Mouse (Mus musculus): ENCODE measurements around the gene Atg16l2. TPM values are rescaled to one million over a fixed set of nuclear protein-coding genes. Genes with fewer than 3 reads are reported as not detected.

Atg16l2 gene
- polyA plus RNA-seq, 1 experiment from 2014 or later = 12.7 TPM

DNA sequence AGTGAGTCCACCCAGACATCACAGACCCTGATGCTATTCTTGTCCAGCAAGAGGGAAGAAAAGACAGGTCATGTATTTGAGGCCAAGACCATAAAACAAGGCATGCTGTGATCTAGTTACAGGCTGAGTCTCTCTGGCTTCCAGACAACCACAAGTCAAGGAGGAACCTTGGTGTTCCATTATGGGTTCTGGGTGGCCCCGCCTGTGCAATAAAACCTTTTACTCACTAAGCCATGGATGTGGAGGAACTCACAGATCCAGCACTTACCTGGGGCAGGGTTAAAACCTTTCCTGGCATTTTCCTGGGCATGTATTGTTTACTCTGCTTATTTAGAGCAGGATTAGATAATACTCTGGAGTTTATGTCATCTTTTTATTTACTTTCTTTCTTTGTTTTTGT lies 17.5 kb downstream of the Atg16l2 start:
- no peaks in the 10 kb centered on the region for H3K4me1 ChIP-seq (replicated peaks; ENCODE audit: control insufficient read depth, insufficient read depth, low read length)
- 85% methylated on average over 1 of the region's 1 CpGs for WGBS
- peaks cover 73% of the 10 kb centered on the region for H3K36me3 ChIP-seq (ENCODE audit: control insufficient read depth, insufficient read depth, low read length)
- no peak overlapping the region for H3K9ac ChIP-seq (ENCODE audit: low read length)
- no peak for DNase-seq (ENCODE audit: low spot score)
- no peaks in the 10 kb centered on the region for H3K27me3 ChIP-seq (replicated peaks; ENCODE audit: control insufficient read depth, insufficient read depth, low read length)
- no peak overlapping the region for H3K27ac ChIP-seq (ENCODE audit: low read depth)
- ATAC-seq (replicated peaks; ENCODE audit: low FRiP score, low TSS enrichment, low read depth) = no peak
- H3K4me2 ChIP-seq (ENCODE audit: low read length) = no peak overlapping the region
- no peak overlapping the region for H3K4me3 ChIP-seq (ENCODE audit: low read depth, low read length)
- H3K9me3 ChIP-seq (ENCODE audit: control insufficient read depth, low read length) = no peaks in the 10 kb centered on the region

DNA sequence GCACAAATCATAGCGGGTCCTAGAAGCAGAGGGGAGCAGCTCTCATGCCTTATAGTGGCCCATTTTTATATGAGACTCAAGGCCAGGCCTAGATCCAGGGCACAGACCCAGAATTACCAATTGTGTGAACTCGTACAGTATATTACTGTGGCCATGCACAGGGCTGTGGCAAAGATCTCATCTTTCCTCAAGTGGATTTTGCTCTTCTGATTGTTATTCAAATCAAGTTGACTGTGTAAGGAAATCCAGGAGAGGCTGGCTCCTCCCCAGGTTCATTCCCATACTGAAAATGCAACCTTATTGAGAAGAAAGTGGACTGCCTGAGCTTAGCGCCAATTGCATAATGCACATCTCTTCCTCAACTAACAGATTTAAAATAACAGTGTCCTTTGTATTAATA lies 19.3 kb downstream of the Atg16l2 start:
- no peaks in the 10 kb centered on the region for H3K27me3 ChIP-seq (replicated peaks; ENCODE audit: control insufficient read depth, insufficient read depth, low read length)
- no peak overlapping the region for H3K4me2 ChIP-seq (ENCODE audit: low read length)
- WGBS = 93% methylated on average over 3 of the region's 3 CpGs
- no peaks in the 10 kb centered on the region for H3K9me3 ChIP-seq (ENCODE audit: control insufficient read depth, low read length)
- H3K36me3 ChIP-seq (ENCODE audit: control insufficient read depth, insufficient read depth, low read length) = peaks cover 78% of the 10 kb centered on the region
- no peak overlapping the region for H3K9ac ChIP-seq (ENCODE audit: low read length)
- ATAC-seq (replicated peaks; ENCODE audit: low FRiP score, low TSS enrichment, low read depth) (no peak), DNase-seq (ENCODE audit: low spot score) (no peak)
- H3K27ac ChIP-seq (ENCODE audit: low read depth) = no peak overlapping the region
- H3K4me1 ChIP-seq (replicated peaks; ENCODE audit: control insufficient read depth, insufficient read depth, low read length) = no peaks in the 10 kb centered on the region
- no peak overlapping the region for H3K4me3 ChIP-seq (ENCODE audit: low read depth, low read length)

DNA sequence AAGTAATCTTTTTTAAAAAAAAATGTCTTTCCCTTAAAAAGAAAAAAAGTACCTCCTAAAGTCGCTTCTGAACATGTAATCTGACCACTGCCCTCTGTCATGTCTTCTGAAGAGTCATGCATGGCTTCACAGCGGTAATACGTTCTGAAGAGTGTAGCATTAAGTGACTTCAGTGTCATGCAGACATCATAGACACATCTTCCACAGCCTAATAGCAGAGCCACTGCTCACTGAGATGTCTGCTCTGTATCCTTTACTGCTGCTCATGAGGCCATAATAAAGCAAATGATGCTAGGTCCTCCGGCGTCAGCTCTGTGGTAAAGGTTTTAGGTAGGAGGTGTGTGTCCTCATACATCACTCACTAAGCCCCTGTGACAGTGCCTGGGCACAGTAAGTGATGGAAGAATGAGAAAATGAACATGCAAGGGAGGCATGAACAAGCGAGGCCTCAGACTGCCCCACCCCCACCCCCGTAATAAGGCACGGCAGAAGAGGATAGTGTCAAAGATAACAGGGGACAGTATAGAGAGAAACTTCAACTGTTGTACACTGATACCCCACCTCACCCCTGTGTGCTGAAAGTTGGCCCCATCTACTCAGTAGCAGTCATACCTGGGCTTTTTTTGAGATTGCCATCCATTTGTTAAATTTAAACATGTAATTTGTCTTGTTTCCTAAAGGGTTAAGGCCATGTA lies 29.4 kb downstream of the Atg16l2 start:
- Histone ChIP-seq H3K27ac (ENCODE audit: low read depth) (no peak overlapping the region), H3K4me3 (ENCODE audit: low read depth, low read length) (no peak overlapping the region), H3K27me3 (replicated peaks; ENCODE audit: control insufficient read depth, insufficient read depth, low read length) (no peaks in the 10 kb centered on the region), H3K9ac (ENCODE audit: low read length) (no peak overlapping the region), H3K9me3 (ENCODE audit: control insufficient read depth, low read length) (no peaks in the 10 kb centered on the region), H3K4me2 (ENCODE audit: low read length) (no peak overlapping the region), H3K36me3 (ENCODE audit: control insufficient read depth, insufficient read depth, low read length) (peaks cover 58% of the 10 kb centered on the region), H3K4me1 (replicated peaks; ENCODE audit: control insufficient read depth, insufficient read depth, low read length) (no peaks in the 10 kb centered on the region)
- 91% methylated on average over 8 of the region's 8 CpGs for WGBS
- DNase-seq (ENCODE audit: low spot score) (no peak), ATAC-seq (replicated peaks; ENCODE audit: low FRiP score, low TSS enrichment, low read depth) (no peak)

DNA sequence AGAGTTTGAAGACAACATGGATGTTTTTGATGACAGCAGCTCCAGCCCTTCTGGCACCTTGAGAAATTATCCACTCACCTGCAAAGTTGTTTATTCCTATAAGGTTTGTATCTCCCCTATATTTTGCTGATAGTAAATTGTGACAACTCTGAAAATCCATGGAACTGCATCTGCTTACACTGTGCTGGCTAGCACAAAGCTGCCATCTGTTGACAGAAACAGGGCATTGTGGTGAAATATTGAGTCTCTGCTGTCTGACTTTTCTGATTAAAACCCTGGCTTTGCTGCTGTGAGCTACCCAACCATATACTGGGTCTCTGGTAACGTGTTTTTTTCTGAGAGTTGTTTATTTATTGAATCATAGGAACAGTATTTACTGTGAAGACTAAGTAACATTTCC lies 30.4 kb downstream of the Atg16l2 start:
- 83% methylated on average over 1 of the region's 1 CpGs for WGBS
- Histone ChIP-seq H3K27me3 (replicated peaks; ENCODE audit: control insufficient read depth, insufficient read depth, low read length) (no peaks in the 10 kb centered on the region), H3K36me3 (ENCODE audit: control insufficient read depth, insufficient read depth, low read length) (peaks cover 49% of the 10 kb centered on the region), H3K4me1 (replicated peaks; ENCODE audit: control insufficient read depth, insufficient read depth, low read length) (no peaks in the 10 kb centered on the region), H3K9ac (ENCODE audit: low read length) (no peak overlapping the region), H3K27ac (ENCODE audit: low read depth) (no peak overlapping the region), H3K4me2 (ENCODE audit: low read length) (no peak overlapping the region), H3K4me3 (ENCODE audit: low read depth, low read length) (no peak overlapping the region), H3K9me3 (ENCODE audit: control insufficient read depth, low read length) (no peaks in the 10 kb centered on the region)
- no peak for DNase-seq (ENCODE audit: low spot score)
- no peak for ATAC-seq (replicated peaks; ENCODE audit: low FRiP score, low TSS enrichment, low read depth)

DNA sequence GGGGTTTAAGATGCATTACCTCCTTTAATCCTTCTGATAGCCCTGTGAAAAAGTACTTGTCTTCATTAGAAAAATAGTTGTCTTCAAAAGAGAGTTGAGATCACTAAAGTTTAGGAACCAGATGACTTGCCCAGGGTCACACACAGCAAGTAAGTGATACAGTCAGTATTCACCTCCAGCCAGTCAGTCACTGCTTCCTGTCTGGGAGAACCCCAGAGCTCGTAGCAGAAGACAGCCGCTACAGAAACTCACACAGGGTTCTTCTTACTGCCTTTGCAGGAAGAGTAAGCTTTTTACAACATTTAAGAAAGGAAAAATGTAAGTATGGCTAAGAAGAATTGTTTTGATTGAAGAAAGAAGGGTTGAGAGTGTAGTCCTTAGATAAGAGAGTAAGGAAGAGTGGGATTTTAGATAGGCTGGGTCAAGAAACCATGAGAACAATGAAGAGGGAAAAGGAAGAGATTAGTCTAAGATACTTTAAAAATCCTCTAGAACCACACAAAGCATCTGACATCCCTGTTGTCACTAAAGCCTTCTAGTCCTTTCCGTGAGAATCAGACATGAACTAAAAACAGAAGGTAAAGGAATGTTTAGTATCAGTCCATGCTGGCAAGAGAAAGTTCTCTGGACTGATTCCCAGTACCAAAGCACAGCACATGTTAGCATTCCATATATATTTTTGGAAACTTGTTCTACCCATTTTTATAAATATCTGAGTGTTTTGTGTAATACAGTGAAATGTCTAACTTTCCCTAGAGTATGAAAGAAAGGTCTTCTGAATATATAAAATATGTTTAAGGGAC lies 34.4 kb downstream of the Atg16l2 start:
- ATAC-seq (replicated peaks; ENCODE audit: low FRiP score, low TSS enrichment, low read depth) = no peak
- H3K27ac ChIP-seq (ENCODE audit: low read depth) = peak overlapping the region; percentile 40; the same call in 1 of the 2 replicates
- H3K9ac ChIP-seq (ENCODE audit: low read length) = no peak overlapping the region
- H3K4me2 ChIP-seq (ENCODE audit: low read length) = no peak overlapping the region
- no peaks in the 10 kb centered on the region for H3K4me1 ChIP-seq (replicated peaks; ENCODE audit: control insufficient read depth, insufficient read depth, low read length)
- peaks cover 21% of the 10 kb centered on the region for H3K36me3 ChIP-seq (ENCODE audit: control insufficient read depth, insufficient read depth, low read length)
- H3K4me3 ChIP-seq (ENCODE audit: low read depth, low read length) = no peak overlapping the region
- no peaks in the 10 kb centered on the region for H3K9me3 ChIP-seq (ENCODE audit: control insufficient read depth, low read length)
- H3K27me3 ChIP-seq (replicated peaks; ENCODE audit: control insufficient read depth, insufficient read depth, low read length) = no peaks in the 10 kb centered on the region
- DNase-seq (ENCODE audit: low spot score) = no peak
- WGBS = 52% methylated on average over 3 of the region's 3 CpGs

DNA sequence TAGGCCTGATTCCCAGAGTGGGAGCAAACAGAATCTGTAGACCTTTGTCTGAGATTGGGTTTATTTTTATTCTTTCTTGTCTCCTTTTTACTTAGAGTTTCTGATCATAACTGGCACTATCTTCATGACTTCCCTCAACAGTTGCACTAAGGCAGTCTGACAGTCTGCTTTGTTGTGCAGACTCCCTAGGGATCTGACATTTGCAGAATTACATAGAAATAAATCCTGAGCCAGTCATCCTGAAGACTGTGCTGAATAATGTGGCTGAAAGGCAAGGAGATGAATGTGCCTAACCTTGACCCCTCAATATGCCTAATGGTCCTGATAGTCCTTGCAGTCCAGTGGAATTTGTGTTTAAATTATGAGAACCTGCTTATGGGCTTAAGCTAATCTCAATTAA lies 38.5 kb downstream of the Atg16l2 start:
- Histone ChIP-seq H3K27ac (ENCODE audit: low read depth) (no peak overlapping the region), H3K4me1 (replicated peaks; ENCODE audit: control insufficient read depth, insufficient read depth, low read length) (no peaks in the 10 kb centered on the region), H3K9me3 (ENCODE audit: control insufficient read depth, low read length) (no peaks in the 10 kb centered on the region), H3K36me3 (ENCODE audit: control insufficient read depth, insufficient read depth, low read length) (peaks cover 24% of the 10 kb centered on the region), H3K4me2 (ENCODE audit: low read length) (no peak overlapping the region), H3K27me3 (replicated peaks; ENCODE audit: control insufficient read depth, insufficient read depth, low read length) (no peaks in the 10 kb centered on the region), H3K4me3 (ENCODE audit: low read depth, low read length) (no peak overlapping the region), H3K9ac (ENCODE audit: low read length) (no peak overlapping the region)
- ATAC-seq (replicated peaks; ENCODE audit: low FRiP score, low TSS enrichment, low read depth) (no peak), DNase-seq (ENCODE audit: low spot score) (no peak)

DNA sequence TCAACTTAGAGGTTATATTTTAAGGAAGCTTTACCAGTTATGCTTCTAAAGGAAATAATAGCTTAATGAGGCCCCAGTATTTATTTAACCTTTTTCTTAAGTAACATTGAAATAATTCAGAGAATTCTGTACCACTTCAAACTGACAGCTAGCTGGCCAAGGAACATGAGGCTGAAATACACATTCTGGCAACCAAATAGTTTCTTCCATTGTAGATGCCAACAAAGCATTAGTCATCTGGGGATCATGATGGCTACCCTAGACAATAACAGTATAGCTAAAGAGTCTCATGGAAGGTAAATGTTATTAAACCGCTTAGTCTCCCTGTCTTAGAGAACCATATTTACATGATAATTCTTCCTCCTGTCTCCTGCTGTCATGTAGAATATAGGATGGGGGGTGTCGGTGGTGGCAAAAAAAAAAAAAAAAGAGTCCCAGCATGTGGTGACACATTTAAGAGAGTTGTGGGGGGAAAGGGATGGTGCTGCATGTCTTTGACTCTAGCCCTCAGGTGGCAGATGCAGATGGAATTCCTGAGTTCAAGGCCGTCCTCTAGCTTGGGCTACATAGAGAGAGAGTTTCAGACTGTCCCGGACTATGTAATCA lies 40.0 kb downstream of the Atg16l2 start:
- DNase-seq (ENCODE audit: low spot score) (no peak), ATAC-seq (replicated peaks; ENCODE audit: low FRiP score, low TSS enrichment, low read depth) (no peak)
- H3K9ac ChIP-seq (ENCODE audit: low read length) = no peak overlapping the region
- no peaks in the 10 kb centered on the region for H3K9me3 ChIP-seq (ENCODE audit: control insufficient read depth, low read length)
- H3K4me2 ChIP-seq (ENCODE audit: low read length) = no peak overlapping the region
- no peak overlapping the region for H3K4me3 ChIP-seq (ENCODE audit: low read depth, low read length)
- no peaks in the 10 kb centered on the region for H3K4me1 ChIP-seq (replicated peaks; ENCODE audit: control insufficient read depth, insufficient read depth, low read length)
- no peaks in the 10 kb centered on the region for H3K27me3 ChIP-seq (replicated peaks; ENCODE audit: control insufficient read depth, insufficient read depth, low read length)
- H3K36me3 ChIP-seq (ENCODE audit: control insufficient read depth, insufficient read depth, low read length) = peaks cover 24% of the 10 kb centered on the region
- H3K27ac ChIP-seq (ENCODE audit: low read depth) = no peak overlapping the region
- 72% methylated on average over 4 of the region's 4 CpGs for WGBS

DNA sequence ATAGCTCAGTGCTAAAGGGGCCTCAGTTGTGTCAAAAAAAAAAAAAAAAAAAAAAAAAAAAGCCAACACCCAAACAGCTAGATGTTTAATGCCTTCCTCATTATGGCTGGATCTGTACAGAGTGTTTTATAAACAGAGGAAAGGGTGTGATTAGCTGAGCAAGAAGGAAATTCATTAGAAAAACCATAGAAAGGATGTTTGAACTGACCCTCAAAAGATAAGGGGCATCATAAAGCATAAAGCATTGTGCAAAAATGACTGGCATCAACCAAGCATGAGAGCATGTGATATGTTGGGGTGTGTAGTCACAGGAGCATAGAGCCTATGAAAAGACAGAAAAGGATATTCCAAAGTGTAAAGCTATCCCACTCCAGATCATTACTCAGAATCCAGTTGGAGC lies 43.6 kb downstream of the Atg16l2 start:
- Histone ChIP-seq H3K36me3 (ENCODE audit: control insufficient read depth, insufficient read depth, low read length) (peaks cover 39% of the 10 kb centered on the region), H3K27ac (ENCODE audit: low read depth) (no peak overlapping the region), H3K4me3 (ENCODE audit: low read depth, low read length) (no peak overlapping the region), H3K9me3 (ENCODE audit: control insufficient read depth, low read length) (no peaks in the 10 kb centered on the region), H3K4me1 (replicated peaks; ENCODE audit: control insufficient read depth, insufficient read depth, low read length) (no peaks in the 10 kb centered on the region), H3K27me3 (replicated peaks; ENCODE audit: control insufficient read depth, insufficient read depth, low read length) (no peaks in the 10 kb centered on the region), H3K9ac (ENCODE audit: low read length) (no peak overlapping the region), H3K4me2 (ENCODE audit: low read length) (no peak overlapping the region)
- DNase-seq (ENCODE audit: low spot score) (no peak), ATAC-seq (replicated peaks; ENCODE audit: low FRiP score, low TSS enrichment, low read depth) (no peak)

All from intestine, embryonic 14.5 days (tissue).